Mouse (Mus musculus) adrenal gland, adult 8-10 months (tissue): Measurements from ENCODE around the gene Slc8b1. TPM values are rescaled to one million over a fixed set of nuclear protein-coding genes. Genes with fewer than 3 reads are reported as not detected.
"Not testable (repeated sequence)": the region's sequence is repeated elsewhere in the genome, so short reads cannot be mapped to it uniquely, and the experiment has no call there.

ENCODE experiments used
- DNase-seq: peaks from one replicate; pipeline ENCODE4 v3.0.0; 2022
- total RNA-seq, 4 experiments: library from RNA; stranded (reverse); gene quantifications; 2 replicates each; pipeline ENCODE4 v1.2.4; 2022

The Slc8b1 gene
- total RNA-seq, 4 experiments from 2014 or later, result 29.5 to 36.7 (median 34.1) TPM

DNA sequence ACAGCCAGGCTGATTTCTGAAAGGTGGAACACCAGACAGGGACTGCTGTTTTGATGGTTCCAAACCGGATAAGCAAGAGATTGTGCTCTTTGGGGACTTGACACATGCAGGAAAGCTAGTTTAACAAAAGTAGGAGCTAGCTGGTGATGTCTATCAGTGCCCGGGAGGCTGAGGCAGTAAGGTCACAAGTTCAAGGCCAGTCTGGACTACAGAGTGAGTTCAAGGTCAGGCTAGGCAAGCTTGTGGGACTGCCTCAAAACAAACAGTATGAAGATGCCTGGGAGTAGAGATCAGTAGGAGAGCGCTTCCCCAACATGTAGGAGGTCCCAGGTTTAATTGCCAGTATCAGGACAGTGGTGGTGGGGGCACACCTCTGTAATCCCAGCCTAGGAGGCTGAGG is 13.9 kb upstream of the Slc8b1 start:
- no peak for DNase-seq

DNA sequence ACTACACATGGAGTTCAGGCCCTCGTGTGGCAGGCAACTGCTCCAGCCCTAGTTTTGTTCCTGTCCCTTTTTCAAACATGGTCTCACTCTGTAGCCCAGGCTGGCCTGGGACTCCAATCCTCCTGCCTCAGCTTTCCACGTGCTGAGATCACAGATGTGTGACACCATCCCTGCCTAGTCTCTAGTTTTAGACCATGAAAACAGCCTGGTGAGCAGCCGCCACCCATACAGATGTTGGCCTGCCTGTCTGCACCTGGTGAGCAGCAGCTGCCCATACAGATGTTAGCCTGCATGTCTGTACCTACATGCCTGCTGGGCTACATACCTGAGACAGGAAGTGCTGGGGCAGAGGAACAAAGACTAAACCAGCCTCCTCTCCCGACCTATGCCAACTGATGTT is 11.8 kb upstream of the Slc8b1 start:
- no peak for DNase-seq

DNA sequence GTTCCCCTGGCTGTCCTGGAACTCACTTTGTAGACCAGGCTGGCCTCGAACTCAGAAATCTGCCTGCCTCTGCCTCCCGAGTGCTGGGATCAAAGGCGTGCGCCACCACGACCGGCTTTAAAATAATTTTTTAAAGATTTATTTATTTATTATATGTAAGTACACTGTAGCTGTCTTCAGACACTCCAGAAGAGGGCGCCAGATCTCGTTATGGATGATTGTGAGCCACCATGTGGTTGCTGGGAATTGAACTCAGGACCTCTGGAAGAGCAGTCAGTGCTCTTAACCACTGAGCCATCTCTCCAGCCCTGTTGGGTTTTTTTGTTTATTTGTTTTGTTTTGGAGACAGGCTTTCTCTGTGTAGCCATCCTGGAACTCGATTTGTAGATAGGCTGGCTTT is 10.4 kb upstream of the Slc8b1 start:
- DNase-seq, result not testable (repeated sequence)

DNA sequence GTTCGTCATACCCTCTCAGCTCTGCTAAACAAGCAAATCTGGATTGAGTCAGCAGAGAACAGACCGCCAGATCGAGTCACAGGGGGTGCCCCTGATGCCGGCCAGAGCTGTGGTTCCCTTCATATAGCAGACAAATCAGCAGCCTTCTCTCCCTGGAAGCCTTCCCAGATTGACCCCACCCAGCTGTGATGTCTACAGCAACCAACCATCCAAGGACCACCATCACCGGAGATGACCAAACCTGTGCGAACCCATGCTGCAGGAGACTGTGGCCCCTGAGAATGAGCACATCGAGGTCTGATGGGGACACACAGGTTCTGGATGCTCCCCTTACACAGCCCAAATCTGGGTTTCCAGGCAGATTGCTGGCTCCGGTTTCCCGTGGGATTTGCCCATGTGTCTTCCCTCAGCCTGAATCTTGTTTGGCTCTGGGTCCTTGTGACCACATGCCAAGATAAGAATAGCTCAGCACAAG is 8.8 kb upstream of the Slc8b1 start:
- DNase-seq, result no peak

DNA sequence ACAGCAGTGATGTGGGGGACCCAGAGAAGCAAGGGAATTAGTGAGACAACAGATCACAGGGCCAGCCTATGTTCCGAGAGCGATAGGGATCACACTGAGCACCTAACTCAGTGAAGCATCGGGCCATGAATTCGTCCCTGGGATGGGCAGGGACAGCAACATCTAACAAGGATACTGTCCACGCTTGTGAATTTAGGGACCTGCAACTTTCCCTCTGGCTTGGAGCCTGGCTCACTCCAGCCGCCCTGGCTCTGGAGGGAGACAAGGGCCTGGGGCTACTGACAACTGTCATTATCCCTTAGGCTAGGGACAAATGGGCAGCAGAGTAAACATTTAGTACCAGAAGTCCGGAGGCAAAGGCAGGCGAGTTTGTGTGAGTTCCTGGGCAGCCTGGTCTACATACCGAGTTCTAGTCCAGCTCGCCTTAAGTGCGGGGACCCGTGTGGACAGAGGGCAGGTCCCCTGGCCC is 8.3 kb upstream of the Slc8b1 start:
- no peak for DNase-seq

DNA sequence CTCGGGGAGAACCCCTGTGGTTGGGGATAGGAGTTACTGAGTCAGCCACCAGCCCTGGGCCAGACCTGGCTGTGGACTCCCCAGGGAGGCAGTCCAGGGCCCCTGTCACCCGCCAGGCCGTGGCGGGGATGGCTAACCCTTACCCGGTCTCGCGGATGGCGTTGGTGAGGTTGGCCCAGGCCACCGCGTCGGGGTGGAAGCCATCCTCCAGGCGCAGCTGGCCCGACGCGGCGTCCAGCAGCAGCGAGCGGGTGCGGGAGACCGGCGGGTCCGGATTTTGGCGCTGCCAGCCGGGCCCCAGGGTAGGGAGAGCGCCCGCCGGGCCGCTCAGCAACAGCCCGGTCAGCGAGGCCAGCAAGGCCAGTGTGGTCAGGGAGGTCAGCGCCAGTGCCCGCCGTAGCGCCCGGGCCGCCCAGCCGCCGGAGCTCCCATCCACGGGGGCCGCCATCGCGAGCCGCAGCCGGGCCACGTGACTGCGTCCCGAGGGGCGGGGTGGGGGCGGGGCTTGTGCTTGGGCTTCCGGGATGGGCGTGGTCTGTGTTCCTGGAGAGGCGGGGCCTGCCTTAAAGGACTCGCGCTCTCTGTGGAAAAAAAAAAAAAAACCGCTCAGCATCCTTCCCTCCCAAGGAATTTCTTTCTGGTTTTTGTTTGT is 7.7 kb upstream of the Slc8b1 start, which contains the start of gene Plbd2:
Gene Plbd2, minus strand, starts transcription at position 482 of the 652 bp plus-strand sequence.
- peak; percentile 59 for DNase-seq

DNA sequence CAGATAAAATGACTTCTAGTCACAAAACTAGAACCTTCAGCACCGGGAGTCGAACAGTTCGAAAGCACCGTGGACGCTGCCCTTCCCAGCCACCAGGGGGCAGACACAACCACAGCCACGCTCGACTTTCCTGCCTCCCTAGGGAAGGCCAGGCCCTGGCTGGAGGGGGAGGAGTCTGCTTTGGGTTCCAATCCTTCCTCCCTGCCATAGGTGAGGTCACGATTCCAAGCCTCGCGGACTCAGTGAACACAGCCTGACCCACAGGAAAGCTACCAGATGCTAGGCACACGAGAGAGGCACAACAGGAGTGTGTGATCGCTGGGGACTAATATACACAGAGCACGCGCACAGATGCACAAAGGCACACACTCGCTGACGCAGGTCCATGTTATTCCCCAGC is 5.6 kb upstream of the Slc8b1 start:
- DNase-seq, result peak; percentile 75

DNA sequence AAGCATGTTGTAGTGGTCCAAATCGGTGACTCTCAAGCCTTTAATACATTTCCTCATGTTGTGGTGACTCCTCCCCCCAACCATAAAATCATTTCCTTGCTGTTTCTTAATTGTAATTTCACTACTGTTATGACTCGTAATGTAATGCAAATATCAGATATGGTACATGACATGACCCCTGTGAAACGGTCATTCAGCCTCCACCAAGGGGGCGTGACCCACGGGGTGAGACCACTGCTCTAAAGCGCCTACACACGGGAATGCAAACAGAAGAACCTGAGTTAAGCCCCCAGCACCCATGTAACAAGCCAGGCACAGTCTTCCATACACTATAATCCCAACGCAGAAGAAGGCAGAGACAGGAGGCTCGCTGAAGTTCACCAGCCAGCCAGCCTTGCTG is 5.2 kb upstream of the Slc8b1 start:
- no peak for DNase-seq

DNA sequence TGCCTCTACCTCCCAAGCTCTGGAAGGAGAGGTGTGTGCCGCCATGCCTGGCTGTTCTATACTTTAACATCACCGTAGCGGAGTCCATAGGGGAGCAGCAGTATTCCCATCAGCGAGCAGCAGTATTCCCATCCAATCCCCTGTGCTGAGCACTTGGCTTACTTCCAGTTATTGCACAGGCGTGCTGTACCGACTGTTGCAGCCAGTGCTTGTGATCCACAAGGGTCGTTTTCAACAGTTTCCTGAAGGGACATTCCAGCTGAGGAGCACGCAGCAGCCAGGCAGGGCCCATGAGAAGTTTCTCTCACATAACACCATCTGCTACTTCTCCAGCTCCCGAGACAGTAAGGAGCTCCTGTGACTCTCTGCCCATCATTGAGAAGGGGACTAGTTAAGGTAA is 4.5 kb upstream of the Slc8b1 start:
- no peak for DNase-seq

DNA sequence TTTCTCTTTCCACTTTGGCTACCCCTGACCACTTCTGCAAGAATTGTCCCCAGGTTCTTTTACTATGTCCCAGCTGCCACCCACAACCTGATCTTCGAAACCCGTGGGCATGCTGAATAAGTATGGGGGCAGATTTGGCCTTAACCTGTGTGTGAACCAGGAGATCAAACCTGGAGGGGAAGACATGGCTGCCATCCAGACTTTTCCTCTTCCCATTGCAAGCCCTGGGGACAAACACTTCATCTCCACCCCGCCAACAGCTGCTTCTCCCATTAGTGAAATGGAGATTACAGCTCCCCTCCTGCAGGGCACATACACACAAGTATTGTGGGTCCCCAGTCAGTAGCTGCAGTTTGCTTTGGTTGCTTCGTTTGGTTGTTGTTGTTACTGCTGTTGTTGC is 3.7 kb upstream of the Slc8b1 start:
- no peak for DNase-seq

DNA sequence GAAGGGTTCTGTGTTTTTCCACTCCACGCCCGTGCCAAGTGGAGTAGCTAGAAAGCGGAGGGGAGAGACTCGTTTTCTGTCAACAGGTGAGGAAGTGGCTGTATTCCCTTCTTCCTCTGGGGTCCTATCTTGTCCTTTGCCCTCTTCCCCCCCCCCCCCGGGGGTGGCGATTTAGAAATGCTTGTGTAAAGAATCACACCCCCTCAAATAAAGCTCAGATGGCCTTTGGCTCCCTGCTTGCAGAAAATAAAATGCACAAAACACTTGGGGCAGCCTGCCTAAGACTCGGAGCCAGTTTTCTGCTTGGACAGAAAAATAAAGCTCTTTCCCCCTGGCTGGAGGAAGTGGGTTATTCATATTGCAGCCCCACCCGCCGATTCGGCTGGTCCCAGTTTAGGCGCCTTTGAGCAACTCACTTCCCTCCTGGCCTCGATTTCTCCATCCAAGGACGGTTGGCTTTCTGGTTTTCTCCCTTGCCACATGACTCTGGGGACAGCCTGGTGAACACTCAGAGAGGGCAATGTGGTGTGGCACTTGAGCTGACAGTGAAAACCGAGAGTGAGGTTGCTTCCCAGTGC is 764 bp downstream of the Slc8b1 start:
- peak; percentile 73 for DNase-seq

DNA sequence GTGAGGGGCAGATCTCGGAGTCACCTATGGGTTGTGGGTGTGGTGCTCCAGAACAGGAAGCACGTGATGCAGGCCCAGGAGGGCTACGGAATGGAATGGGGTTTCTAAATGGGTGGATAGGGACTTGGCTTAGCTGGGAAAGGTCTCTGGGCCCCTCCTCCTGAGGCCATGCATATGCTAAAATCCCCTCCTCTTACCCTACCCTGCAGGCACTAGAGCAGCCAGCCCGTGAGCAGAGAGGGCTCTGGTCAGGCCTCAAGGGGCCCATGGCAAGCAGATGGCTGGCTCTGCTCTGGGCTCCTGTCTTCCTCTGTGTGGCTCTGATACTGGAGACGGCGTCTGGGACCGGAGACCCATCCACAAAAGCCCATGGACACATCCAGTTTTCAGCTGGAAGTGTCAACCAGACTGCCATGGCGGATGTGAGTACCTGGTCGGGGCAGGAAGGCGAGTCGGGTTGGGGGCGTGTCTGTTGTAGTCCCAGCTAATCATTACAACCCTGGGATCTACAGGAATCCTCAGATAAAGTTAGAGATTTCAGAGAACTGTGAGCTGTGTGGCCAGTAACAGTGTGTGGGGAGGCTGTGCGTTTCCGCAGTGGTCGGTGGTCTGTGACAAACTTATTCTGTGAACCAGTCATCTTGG is 2.1 kb downstream of the Slc8b1 start:
- no peak for DNase-seq

DNA sequence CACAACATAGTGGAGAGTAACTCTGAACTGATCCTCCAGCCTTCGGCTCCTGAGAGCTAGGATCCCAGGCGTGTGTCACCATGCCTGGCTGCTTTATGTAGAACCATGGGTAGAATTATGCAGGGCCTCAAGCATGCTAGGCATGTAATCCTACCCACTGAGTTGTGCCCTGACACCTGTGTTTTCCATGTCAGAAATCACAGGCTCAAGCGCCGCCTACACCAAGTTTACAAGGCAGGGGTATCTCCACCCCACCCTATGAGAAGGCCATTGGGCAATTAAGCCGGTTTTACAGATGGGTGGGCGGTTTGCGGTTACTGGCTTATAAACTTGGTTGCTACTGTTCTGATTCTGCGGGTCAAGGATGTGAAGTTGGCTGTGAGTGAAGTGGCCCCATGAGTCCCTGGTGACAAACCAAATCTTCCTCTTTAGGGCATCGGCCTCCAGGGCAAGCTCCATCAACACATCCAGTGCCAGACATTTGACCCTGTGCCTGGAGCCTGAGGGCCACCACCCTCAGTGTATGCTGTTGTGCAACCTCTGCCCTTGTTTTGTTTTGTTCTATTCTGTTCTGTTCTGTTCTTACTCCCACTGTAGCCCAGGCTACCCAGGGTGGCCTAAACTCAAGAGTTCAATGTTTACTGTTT is 3.2 kb downstream of the Slc8b1 start:
- DNase-seq, result peak; percentile 79

DNA sequence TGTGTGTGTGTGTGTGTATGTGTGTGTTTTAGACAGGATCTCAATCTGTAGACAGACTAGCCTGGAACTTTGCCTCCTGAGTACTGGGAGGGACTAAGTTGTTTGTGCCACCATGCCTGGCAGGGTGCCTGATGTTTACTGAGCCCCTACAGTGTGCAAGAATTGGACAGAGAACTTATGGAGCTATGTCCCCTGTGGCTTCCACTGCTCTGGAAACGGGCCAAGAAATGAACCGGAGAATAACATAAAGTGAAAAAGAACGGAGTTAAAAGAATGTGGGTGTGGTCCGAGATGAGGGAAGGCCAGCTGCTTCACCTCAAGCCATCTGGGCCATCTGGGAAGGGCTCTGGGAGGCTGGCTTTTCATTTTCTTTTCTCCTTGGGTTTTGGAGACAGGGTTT is 3.8 kb downstream of the Slc8b1 start:
- DNase-seq, result no peak

DNA sequence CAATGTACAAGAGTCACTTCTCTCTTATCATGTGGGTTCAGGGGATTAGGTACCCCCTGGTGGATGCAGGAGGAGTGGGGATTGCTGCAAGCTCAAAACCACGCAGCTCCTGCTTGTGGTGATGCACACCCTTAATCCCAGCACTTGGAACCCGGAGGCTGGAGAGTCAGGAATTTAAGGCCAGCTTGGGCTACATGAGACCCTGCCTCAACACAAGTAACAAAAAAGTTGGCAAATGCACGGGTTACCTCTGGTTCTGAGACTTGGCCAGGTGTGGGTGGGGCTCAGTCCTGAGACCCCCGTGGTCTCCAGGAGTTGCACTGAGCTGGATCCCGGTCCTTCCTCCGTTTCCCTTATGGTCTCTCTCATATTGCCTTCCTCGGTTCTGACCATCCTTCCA is 4.5 kb downstream of the Slc8b1 start:
- no peak for DNase-seq

DNA sequence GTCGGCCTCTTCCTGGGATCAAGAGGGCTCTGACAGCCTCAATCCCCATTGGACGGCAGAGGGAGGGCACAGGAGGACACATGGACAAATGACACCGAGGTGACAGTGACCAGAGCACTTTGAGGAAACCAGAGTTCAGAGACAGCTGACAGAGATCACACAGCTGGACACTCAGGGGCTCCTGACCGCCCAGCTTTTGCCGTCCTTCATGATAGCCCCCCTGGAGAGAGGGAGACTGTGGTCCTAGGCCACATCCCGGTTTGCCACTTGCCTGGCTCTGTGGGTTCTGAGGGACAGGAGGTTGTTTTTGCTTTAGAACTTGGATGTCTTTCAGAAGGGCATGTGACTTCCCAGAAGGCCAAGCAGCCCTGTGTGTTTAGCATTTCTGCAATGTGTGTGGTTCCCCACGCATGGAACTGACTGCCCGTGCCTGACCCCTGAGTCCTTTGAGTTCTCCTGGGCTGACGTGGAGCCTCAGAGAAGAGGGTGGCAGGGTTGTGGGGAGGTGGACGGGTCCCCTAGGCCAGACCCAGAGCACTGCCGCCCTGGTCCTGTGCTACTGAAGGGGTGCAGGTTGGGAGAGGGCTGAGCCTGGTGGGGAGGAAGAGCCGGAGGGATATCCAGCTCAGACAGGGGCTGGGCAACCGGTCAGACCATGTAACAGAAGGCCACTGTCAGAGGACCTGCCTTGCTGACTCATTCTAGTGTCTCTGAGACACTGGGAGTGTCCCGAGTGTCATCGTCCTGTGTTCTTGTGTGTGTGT is 5.4 kb downstream of the Slc8b1 start:
- peak; percentile 53 for DNase-seq

DNA sequence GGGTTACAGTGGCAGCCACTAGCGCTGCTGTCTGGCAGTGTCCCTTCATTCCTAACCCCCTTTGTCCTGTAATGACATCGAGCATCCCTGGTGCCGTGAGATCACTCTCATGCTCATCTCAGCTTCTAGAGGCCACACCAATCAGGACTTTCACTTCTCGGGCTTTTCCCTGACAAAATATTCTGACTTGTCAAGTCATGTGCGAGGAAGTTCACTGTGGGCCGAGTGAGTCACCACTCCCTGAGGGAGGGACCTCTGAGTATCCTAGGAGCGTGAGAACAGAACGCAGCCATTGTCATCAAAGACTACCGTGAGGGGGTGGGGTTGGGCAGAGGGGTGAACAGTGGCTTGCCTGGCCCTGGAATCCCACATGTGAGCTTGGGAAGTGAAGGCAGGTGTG is 6.6 kb downstream of the Slc8b1 start:
- peak; percentile 50 for DNase-seq

DNA sequence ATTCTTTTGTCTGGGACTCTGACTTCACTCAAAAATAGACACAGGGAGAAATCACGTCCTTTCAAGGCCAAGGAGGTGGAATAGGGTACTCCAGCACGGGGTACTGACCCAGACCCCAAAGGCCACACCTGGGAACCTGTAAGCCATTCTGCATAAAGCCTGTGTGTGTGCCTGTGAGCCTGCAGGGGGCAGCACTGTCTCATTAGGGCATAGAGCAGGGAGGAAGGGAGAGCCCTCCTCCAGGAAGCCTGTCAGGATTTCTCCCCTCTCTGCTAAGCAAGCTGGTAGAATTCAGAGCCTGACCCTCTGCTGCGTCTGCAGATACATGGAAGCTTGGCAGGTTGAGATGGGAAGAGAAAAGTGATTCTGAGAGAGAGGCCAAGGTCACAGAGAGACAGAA is 11.7 kb downstream of the Slc8b1 start:
- no peak for DNase-seq

DNA sequence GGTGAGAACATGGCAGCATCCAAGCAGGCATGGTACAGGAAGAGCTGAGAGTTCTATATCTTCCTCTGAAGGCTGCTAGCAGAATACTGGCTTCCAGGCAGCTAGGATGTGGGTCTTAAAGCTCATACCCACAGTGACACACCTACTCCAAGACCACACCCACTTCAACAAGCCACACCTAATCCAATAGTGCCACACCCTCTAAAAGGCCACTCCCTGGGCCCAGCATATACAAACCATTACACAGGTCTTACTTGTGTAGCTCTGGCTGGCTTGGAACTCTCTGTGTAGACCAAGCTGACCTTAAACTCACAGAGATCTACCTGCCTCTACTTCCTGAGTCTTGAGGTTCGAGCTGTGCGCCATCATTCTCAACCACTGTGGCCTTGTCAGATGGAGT is 13.8 kb downstream of the Slc8b1 start:
- no peak for DNase-seq

DNA sequence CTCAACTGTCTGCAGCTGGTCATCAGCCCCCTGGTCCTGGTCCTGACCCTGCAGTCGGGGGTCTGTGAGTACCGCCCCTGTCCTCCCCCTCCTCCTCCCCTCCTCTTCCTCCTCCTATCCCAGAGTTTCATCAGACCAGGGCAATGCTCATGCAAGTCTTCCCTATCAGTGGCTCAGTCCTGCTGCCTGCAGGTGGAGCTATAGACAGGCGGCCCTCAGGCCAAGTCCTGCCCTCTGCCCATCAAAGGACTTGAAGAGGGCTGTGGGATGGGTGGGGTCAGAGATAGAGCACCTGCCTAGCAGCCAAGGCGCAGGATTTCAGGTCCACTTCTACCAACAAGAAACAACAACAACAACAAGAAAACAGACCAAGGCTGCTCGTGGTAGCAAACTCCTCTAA is 14.8 kb downstream of the Slc8b1 start:
- no peak for DNase-seq

DNA sequence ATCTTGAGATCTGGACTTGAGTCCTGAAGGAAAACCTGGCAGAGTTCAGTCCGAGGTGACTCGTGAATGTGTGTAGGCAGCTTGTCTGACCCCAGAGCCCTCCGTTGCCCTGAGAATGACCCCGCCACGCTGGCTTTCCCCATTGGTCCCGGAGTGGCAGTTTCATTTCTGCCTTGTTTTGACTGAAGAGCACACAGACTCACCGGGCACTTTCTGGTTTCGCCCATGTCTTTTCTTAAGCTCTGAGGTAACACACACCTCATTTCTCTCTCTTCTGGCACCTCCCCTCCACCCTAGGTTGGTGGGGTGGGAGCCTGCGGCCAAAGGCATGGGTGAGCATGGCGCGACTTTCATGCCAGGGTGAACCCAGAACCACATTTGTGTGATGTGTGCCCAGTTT is 15.3 kb downstream of the Slc8b1 start:
- no peak for DNase-seq

DNA sequence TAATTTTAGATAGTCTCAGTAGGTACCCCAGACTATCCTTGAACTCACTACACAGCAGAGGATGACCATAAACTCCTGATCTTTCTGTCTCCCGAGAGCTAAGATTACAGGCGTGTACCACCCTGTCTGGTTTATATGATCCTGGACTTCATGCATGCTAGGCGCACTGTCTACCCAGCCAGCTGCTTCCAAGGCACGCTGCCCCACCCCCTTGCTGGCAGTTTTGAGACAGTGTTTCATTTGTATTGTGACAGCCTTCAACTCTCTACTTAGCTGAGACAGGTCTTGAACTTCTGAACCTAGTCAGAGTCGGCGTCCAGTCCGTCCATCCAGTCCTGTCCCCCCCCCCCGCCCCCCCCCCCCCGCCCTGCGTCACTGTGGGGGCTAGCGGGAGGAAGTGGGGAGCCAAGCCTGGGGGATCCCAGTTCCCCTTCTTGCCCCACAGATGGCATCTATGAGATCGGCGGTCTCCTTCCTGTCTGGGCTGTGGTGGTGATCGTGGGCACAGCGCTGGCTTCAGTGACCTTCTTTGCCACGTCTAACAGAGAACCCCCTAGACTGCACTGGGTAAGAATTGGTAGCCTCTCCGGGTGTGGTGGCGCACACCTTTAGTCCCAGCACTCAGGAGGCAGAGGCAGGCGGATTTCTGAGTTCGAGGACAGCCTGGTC is 16.5 kb downstream of the Slc8b1 start:
- no peak for DNase-seq
